Mouse (Mus musculus) left cerebral cortex, adult 9 months (tissue): Measurements from ENCODE around the gene Kif3a.

Experiments
- DNase-seq, 2 experiments: peaks; one replicate each; pipeline ENCODE4 v3.0.0; 2022; ENCODE audit warnings: low spot score in 2 of 2

The Kif3a gene

GRCm38 (mm10) chr11:53616748-53617558, 49.8 kb downstream of the Kif3a start:
- DNase-seq: no peak

- DNase-seq: no peak
Measured at GRCm38 (mm10) chr11:53617562-53618109, 50.5 kb downstream of the Kif3a start.

DNA sequence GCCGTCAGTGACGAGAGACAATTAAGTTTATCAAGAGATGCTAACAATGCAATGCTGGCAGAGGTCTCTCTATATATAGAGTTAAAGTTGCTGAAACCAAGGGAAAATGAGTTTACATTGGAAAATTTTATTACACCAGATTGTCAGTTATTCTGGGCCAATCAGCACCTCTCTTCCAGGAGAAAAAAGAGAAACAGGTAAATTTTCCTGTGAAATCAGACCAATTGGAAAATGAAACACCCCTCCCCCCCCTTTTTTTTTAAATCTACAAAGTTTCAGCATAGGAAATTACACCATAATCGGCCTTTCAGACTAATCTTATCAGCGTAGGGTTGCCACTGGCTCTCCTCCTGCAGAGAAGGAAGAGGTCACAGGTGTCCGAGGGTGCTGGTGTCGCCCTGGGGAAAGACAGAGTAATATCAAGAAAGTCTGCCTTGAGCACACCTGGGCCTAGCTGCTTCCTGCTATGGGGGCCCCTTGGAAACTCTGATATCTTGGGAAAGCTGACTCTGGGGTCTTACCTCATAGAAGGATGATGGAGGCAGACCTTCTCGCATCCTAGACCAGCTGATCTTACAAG, 51.5 kb downstream of the Kif3a start, which contains the start of gene Il4:
Gene Il4, minus strand, starts transcription at position 51 of the 580 bp plus-strand sequence.
- DNase-seq: no peak

- DNase-seq: no peak
Measured at GRCm38 (mm10) chr11:53619428-53619827, 52.2 kb downstream of the Kif3a start.

DNA sequence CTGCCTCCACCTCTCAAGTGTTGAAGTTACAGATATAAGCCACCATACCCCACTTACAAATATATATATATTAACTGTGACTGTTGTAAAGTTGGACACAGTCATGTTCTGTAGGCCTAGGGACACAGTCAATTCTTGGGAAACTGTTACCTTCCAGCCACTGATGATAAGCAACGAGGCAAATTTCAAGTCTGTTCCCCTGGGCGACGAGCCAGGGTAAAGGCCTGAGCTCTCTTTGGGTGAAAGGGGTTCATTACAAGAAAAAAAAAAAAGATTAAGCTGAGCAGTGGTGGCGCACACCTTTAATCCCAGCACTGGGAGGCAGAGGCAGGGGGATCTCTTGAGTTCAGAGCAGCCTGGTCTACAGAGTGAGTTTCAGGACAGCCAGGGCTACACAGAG, 52.9 kb downstream of the Kif3a start:
- no peak for DNase-seq

GRCm38 (mm10) chr11:53621582-53622439, 54.6 kb downstream of the Kif3a start:
- DNase-seq: no peak

DNA sequence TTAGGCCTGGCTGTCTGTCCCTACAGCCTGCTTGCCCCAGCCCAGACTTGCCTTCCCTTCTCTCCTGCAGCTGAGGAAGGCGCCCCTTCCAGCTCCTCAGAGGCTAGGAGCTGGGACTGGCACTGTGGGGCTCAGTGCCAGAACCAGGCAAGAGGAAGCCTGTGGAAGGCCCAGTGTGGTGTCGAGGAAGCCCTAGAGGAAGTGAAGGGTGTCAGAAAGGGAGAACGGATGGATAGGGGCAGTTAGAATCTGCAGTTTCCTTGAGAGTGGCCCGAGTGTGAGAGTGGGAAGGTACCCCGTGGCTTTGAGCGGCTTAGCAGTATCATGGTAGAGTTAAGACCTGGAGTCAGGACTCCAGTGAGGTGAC, 55.2 kb downstream of the Kif3a start:
- DNase-seq: no peak

GRCm38 (mm10) chr11:53623573-53623972, 56.4 kb downstream of the Kif3a start:
- no peak for DNase-seq

DNA sequence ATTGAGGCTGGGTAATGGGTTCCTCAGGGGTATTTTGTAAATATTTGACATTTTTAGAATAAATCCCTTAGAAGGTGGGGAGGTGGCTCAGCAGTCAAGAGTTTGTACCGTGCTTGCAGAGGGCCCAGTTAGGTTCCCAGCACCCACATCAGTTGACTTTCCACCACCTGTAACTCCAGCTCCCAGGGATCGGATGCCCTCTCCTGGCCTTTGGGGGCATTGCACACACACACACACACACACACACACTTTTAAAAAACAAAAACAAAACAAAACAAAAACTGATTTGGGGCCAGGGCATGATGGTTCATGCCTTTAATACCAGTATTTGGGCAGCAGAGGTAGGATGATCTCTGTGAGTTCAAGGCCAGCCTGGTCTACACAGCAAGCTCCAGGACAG, 56.9 kb downstream of the Kif3a start:
- DNase-seq: no peak

DNA sequence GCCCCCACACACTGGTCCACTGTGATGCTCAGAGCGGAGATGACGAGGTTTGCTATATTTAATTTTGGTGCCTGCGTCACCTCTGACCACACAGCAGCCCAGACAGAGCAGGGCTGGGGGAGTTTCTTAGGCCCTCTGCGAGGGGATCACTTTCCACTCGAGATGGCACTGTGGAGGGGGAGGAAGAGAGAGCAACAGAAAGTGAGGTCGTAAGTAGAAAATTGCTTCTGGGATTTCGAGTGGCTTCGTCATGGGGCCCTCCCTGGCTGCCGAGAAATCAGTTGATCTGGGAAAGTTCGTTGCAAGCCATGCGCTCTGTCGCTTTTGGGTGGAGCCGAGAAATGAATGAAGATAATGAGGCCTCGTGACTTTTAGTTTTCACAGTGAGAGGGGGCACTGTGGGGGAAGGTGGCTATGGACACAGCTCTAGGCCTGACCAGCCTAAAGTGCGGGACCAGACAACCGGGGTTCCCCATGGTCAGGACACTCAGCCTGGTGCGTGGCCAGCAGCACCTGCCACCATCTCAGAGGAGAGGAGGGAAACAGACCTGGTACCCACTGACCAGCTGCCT, 59.7 kb downstream of the Kif3a start:
- no peak for DNase-seq

DNA sequence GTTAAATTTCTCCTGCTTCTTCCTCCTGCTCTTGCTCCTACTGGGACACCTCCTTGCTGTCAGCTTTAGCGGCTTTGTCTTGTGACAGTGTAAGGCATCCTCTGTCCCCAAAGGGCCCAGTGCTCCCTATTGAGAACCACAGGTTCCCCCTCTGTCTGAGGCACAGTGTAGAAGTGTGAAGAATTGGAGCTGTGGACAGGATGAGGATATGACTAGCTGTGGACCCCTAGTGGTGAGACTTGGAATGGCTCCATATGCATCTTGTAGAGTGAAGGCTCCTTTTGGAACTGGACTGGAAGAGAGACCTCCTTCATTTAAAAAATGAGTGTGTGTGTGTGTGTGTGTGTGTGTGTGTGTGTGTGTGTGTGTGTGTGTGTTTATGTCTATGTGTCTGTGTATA, 60.7 kb downstream of the Kif3a start:
- peak; percentile 11 to 87 for DNase-seq

DNA sequence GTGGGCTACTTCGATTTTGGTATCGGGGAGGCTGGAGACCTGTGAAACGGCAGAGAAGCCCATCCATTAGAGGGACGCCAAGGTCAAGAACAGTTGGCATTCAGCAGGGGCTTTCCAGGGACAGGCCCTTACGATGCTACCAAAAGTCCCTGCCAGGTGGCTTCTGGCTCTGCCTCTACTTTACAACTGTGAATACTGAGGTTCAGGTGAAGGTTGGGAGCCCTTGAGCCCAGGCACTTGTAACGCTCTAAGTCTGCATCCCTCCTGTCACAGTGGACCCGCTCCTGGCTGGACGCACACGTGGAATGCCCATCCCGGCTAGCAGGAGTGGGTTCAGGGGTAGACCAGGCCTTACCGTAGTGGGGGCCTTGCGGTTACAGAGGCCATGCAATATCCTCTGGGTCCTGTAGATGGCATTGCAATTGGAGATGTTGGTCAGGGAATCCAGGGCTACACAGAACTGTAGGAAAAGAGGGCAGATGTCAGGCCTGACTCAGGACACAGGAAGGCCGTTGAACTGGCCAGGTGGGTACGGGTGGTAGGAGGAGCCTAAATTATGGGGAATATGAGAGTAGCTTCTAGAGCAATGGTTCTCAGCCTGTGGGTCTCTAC, 65.0 kb downstream of the Kif3a start:
- no peak for DNase-seq

DNA sequence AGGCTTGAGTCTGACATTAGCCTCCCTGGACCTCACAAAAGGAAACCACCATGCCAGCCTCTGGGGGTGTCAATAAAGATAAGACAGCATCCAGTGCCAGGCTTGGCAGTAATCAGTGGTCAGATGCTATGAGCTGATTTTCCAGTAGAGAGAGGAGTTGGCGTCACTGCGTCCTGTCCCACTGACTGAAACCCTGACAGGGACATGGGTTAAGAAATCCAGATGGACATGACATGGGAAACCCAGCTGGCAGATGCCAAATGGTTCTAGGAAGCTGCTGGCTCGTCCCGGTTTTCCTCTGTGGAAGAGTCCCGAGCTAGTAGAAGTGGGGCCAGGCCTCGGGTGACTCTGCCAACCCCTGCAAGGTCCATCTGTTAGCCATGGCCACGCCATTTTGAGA, 66.5 kb downstream of the Kif3a start:
- no peak for DNase-seq

- no peak for DNase-seq
Measured at GRCm38 (mm10) chr11:53634556-53634955, 67.4 kb downstream of the Kif3a start, which contains the start of gene Il13. Il13 (minus strand) TSS chr11:53634702.

DNA sequence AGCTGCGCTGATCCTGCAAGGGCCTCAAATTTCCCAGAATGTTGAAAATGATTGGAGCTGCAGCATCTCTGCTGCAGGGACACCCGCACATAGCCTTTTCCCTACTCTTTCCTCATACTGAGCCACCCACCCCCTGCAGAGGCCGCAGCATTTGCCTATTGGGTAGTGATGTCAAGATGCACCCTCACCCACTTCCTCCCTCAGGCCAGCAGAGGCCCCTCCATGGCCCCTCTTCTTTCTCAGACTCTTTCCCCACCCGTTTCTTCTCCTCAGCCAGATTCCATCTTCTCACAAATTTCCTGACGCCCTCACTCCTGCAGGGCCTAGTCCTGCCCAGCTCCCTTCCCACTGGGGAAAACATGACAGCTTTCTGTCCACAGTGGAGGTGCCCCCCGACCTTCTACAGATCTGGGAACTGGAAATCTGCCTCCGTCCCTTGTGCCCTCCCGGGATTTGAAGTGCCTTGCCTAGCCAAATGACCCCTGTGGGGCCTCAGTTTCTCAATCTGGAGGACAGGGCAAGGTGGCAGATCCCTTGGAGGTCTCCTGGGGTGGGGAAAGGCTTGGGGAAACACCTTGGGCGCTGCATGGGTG, 68.5 kb downstream of the Kif3a start:
- no peak for DNase-seq

DNA sequence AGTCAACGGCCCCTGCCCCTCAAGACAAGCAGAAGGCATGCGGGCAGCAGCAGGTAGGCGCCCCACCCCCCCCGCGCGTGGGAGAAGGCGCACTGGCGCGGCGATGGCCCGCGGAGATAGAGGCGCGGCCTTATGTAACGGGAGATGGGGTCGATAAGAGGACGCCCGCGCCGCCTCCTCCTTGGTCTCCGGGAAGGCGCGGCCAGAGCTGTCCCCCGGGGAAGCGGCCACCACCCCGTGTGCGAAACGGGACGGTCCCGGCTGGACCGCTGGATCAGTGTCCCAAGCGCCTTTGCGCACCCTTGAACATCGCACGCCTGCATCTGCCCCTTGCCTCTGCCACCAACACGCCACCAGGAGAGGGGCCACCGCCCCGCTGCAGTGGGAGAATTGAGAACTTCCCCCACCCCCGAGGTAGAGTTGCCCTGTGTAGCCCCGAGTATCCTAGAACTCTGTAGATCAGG, 69.0 kb downstream of the Kif3a start:
- peak in 1 of 2 experiments; percentile 18 for DNase-seq

DNA sequence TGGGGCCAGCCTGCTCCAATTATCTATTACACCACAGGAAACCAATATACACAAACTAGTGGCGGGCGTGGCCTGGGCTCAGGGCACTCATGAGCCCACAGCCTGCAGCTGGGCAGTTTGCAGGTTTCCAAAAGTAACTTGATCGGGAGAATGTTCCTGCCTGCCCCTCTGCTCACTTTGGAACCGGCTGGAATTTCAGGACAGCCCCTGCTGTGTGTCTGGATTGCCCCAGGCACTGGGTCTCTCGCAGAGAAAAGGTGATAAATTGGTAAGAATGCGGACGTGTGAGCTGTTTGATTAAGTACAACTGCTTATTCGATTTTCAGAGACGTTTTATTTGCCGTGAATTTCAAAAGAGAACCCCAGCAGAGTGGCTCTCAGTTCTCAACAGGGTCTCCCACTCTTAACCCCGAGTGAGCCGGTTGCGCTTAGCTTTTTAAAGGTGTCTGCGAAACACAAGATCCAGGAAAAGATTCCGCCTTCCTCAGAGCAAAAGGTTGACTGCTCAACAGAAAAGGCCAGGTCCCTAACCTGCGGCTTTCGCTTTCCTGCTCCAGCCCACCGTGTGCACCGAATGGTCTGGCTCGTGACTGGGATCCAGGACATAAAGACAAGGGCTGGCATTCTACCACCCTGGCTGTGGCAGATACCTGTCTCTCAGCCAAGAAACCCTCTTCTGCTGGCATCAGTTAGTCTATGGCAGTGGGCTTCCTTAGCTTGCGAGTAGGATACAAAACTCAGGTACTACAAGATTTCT, 70.0 kb downstream of the Kif3a start:
- no peak for DNase-seq

GRCm38 (mm10) chr11:53637803-53638260, 70.7 kb downstream of the Kif3a start:
- no peak for DNase-seq

GRCm38 (mm10) chr11:53642744-53643279, 75.6 kb downstream of the Kif3a start:
- DNase-seq: no peak

- DNase-seq: no peak
Measured at GRCm38 (mm10) chr11:53644017-53644416, 76.8 kb downstream of the Kif3a start.
